Mouse (Mus musculus) cortical plate, adult 2 months (tissue): ENCODE measurements around the gene Aldh3a2. TPM values are rescaled to one million over a fixed set of nuclear protein-coding genes. Genes with fewer than 3 reads are reported as not detected.

ENCODE experiments used
- H3K27ac ChIP-seq: fragments of 200-500 bp; 2 replicates; pipeline ENCODE4 v1.5.1; 2012; ENCODE audit warnings: low read length, control low read depth, inconsistent platforms; ENCODE audit not compliant: insufficient read depth
- H3K4me1 ChIP-seq: fragments of 200-500 bp; 2 replicates; pipeline ENCODE4 v1.6.1; 2011; ENCODE audit warnings: low read length; ENCODE audit not compliant: control insufficient read depth, insufficient read depth
- H3K4me3 ChIP-seq: fragments of 200-500 bp; 2 replicates; pipeline ENCODE4 v1.5.1; 2011; ENCODE audit warnings: mild to moderate bottlenecking, low read length, control low read depth; ENCODE audit not compliant: insufficient read depth
- CTCF ChIP-seq: fragments of 200-500 bp; IDR thresholded peaks from 2 replicates; pipeline ENCODE4 v1.5.1; 2011; ENCODE audit warnings: mild to moderate bottlenecking, control low read depth, low read length; ENCODE audit not compliant: insufficient read depth; ENCODE audit errors: extremely low read depth
- POLR2A ChIP-seq: fragments of 200-500 bp; IDR thresholded peaks from 2 replicates; pipeline ENCODE4 v1.6.1; 2011; ENCODE audit warnings: mild to moderate bottlenecking, low read length, control low read depth; ENCODE audit not compliant: insufficient read depth; ENCODE audit errors: extremely low read depth
- polyA plus RNA-seq: library from polyadenylated mRNA; depleted of rRNA; stranded (reverse); fragments of >200 nt; gene quantifications from 2 replicates; pipeline ENCODE4 v1.2.3, GENCODE M21; 2012

The Aldh3a2 gene
- polyA plus RNA-seq, 1 experiment: 47.5 TPM

DNA sequence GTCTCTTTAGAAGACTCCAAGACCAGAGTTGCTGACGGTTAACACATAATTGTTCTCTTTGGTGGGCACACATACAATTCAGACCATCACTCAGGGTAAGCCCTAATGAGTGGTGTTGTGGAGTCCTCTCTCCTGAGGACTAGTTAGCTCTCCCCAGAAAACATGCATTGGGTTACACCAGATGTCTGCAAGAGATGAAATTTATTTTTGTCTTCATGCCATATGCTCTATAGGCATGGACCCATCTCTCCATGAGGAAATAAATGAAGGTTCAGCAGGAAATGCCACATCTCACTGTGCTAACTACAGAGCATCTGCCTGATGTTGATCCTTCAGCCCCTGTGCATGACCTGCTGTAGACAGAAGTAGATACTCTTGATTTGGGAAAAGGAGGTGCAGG, 45.3 kb downstream of the Aldh3a2 start:
- TF ChIP-seq CTCF: no peak
- no peak for TF ChIP-seq POLR2A
- no peaks in the 10 kb centered on the region; the same call in 1 of the 2 replicates for H3K4me1 ChIP-seq
- no peak overlapping the region for H3K4me3 ChIP-seq
- no peak overlapping the region for H3K27ac ChIP-seq

DNA sequence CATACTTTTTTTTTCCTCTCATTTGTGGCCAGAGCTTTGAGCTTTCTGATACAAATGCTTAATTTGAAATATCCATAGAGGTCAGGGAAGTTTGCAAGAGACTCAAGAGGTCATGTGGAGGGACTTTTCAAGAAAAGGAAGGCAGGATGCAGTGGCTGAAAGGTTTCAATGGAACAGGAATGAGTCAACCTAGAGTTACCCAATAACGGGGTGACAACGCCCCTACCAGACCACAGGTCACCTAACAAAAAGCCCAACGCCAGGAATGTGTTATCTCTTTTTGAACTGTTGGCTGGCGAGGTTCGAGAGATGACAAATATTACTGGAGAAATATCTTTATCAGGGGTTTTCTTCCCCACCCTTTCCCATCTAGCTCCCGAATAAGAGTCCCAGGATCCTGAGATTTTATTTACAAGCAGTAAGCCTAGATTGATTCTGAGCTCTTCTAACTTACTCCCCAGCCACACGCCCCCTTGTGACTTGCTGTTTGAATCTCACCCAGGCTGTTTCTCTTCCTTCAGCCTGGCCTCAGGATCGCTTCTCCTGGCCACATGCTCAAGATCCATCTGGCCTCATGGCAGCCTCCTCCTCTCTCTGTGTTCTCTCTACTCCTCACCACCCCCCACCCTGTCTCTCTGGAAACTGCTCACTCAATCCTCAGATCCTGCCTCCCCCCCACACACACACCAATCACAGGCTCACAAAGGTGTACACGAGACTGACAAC, 46.9 kb downstream of the Aldh3a2 start:
- no peak overlapping the region for H3K4me3 ChIP-seq
- no peak for TF ChIP-seq POLR2A
- no peak for TF ChIP-seq CTCF
- no peaks in the 10 kb centered on the region; the same call in 1 of the 2 replicates for H3K4me1 ChIP-seq
- no peak overlapping the region for H3K27ac ChIP-seq

DNA sequence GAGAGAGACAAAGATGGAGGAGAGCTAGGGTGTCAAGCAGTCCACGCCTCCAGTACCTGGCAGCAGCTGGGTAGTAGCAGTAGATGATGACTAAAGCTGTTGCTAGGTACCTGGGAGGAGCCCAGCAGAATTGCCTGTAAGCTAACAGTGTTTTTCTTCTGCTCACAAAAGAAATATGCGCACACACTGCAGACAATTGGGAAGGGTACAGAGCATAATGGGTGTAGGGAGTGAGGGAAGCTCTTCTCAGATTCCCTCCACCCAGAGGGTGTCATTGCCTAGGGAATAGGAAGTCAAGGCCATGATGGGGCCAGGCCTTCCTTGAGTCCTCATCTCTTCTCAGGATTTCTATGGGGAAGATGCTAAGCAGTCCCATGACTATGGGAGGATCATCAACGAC, 51.3 kb downstream of the Aldh3a2 start:
- TF ChIP-seq CTCF (no peak), POLR2A (no peak)
- no peak overlapping the region for H3K27ac ChIP-seq
- H3K4me3 ChIP-seq: no peak overlapping the region
- H3K4me1 ChIP-seq: no peaks in the 10 kb centered on the region; the same call in 1 of the 2 replicates

DNA sequence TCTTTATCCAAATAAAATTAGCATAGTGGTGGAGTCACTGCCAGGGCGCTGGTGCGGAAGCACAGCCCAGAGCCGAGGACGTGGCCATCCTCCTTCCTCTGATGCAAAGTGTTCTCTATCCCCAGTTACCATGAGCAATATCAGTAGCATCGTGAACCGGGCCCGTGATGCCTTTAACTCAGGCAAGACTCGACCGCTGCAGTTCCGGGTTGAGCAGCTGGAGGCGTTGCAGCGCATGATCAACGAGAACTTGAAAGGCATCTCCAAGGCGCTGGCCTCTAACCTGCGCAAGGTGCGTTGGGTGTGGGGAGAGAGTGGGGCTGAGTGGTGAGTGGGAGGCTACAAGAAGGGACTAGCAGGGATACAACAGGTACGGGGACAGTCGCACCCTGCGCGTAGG, 55.2 kb downstream of the Aldh3a2 start:
- Histone ChIP-seq H3K27ac (no peak overlapping the region), H3K4me3 (no peak overlapping the region), H3K4me1 (no peaks in the 10 kb centered on the region; the same call in 1 of the 2 replicates)
- TF ChIP-seq POLR2A (no peak), CTCF (no peak)

DNA sequence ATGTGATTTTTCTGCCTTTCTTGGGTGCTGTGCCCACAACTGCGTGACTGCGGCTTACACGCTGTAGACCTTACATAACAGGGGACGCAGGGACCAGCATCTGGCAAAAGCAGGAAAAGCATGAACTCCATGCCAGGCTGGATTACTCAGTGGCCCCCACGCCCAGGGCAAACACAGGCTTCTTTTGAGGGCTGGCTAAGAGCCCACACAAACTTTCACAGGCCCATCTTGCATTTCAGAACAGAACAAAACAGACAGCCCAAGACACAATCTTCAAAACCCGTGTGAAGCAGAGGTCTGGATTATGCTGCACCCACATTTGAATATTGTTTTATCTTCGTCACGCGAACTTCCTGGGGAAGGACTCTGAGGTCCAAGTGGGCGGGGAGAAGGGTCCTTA, 58.9 kb downstream of the Aldh3a2 start:
- no peak overlapping the region for H3K4me3 ChIP-seq
- no peaks in the 10 kb centered on the region for H3K4me1 ChIP-seq
- no peak for TF ChIP-seq CTCF
- no peak for TF ChIP-seq POLR2A
- no peak overlapping the region for H3K27ac ChIP-seq

DNA sequence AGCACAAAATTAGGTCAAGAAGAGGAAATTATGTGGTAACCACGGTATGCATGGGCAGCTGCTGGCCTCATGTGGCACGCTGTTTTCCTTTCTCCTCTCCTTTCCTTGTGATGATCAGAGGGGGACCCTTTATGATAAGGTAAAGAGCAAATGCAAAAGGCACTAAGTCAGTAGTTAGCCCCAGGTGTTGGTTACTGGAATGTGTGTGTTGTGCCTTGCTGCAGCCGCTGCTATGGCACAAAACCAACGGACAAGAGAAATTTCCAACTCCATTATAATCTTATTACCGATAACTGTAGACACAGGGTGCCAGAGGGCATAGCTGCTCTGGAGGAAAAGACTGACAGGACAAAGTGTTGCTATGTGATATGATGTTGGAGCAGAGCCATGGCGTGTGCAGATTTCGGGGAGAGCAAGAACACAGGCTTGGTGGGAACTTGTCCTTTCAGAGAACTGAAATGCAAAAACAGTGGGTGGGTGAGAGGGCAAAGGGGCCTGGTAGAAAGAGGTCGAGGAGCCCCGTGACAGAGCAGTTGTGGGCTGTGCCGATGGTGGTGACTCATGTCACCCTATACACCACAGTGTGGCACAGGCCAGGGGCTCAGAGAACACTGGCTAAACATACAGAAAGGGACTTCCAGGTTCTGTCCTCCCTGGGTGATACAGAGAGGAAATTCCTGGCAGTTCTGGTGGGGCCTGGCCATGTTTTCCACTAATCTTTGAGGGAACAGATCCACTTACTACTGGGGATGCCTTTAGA, 59.6 kb downstream of the Aldh3a2 start, which contains the start of gene Aldh3a1:
Aldh3a1 (plus strand) TSS at position 51 of the 760 bp plus-strand sequence.
- TF ChIP-seq POLR2A (no peak), CTCF (no peak)
- no peaks in the 10 kb centered on the region for H3K4me1 ChIP-seq
- no peak within 1 kb of the TSS for H3K4me3 ChIP-seq
- H3K27ac ChIP-seq: no peak within 1 kb of the TSS

DNA sequence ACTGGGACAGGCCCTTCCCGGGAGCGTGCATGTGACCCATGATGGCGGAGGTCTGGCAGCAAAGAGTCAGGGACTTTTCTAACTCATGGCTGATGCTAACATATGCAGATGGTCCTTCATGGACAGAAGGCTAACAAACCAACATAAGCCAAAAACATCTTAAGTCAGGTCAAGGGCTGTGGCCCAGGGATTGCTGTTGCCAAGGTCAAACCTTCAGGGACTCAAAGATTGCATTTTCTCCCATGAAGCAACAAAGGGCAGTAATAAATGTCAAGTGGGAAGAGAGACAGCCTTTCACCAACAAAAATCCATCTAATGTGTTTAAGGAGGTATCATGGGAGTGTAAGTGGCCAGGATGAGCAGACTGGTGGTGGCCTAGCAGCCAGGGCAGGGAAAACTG, 61.1 kb downstream of the Aldh3a2 start:
- H3K4me1 ChIP-seq: no peaks in the 10 kb centered on the region
- TF ChIP-seq CTCF (no peak), POLR2A (no peak)
- H3K4me3 ChIP-seq: no peak overlapping the region
- H3K27ac ChIP-seq: no peak overlapping the region

DNA sequence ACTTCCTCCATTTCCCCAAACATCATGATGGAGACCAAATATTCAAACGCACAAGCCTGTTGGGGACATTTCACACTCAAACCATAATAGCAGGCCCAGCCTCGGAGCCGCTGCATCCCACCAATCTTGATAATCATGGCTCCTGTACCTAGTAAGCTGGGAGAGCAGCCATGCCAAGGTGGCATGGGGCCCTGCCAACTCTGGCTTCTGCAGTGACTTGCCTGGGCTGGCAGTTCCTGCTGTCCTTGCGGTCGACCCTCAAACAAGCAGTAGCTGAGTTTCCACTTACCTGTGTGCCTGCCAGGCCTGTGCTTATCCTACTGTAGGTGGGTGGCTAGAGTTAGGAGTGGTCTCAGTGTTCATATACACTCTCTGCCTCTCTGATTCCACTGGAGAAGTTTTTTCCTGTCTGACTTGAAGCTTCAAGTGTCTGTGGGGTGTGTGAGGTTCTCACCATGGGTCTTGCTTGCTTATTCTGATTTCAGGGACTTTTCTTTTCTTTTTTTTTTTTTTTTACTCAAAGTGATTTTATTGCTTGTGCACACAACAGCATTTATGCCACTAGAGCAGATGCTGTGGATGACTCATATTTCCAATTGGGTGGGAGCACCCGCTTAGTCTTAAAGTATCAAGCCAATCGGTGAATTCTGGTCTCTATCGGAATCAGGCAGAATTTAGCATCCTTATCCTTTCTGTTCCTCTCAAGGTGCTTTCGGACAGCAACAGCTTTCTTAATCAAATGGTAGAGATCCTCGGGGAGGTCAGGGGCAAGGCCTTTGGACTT, 61.9 kb downstream of the Aldh3a2 start:
- TF ChIP-seq CTCF (no peak), POLR2A (no peak)
- no peak overlapping the region for H3K4me3 ChIP-seq
- H3K27ac ChIP-seq: no peak overlapping the region; the same call in 1 of the 2 replicates
- no peaks in the 10 kb centered on the region for H3K4me1 ChIP-seq

DNA sequence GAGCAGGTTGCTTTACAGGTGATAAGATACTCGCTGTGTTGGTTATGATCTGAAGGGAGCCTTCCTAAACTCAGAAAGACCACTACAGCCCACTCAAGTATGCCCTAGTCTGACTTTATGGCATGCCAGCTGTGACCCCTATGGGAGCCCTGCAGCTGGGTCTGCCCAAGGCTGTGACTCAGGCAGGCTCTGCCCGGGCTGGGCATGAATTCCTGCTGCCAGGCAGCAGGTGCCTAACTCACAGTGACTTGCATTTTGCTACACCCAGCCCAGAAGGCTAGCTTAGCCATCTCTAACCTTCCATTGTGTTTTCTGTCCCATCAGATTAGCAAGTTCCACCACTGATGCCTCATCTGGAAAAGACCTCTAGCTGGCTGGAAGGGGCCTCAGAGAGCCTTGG, 64.5 kb downstream of the Aldh3a2 start:
- TF ChIP-seq CTCF: no peak
- TF ChIP-seq POLR2A: no peak

More for the DNA sequence above, 64.5 kb downstream of the Aldh3a2 start:
- H3K4me1 ChIP-seq: no peaks in the 10 kb centered on the region
- H3K27ac ChIP-seq: no peak overlapping the region
- no peak overlapping the region for H3K4me3 ChIP-seq
